Mouse (Mus musculus) layer of hippocampus, adult 18-20 months (tissue): Measurements from ENCODE around the gene Taf1b. TPM values are rescaled to one million over a fixed set of nuclear protein-coding genes. Genes with fewer than 3 reads are reported as not detected.
A peak's percentile ranks its signal among the peaks of the same experiment; 100 is the strongest.

Experiments
- DNase-seq, 2 experiments: peaks; one replicate each; pipeline ENCODE4 v3.0.0; 2022; ENCODE audit warnings: low spot score in 2 of 2
- total RNA-seq, 2 experiments: library from RNA; stranded (reverse); gene quantifications; 2 replicates each; pipeline ENCODE4 v1.2.3; 2021

The Taf1b gene
- total RNA-seq, 2 experiments from 2014 or later = 30.1 to 37.2 TPM

GRCm38 (mm10) chr12:24548885-24549284 is 50.7 kb downstream of the Taf1b start:
- DNase-seq = no peak

- no peak for DNase-seq
Measured at GRCm38 (mm10) chr12:24552531-24552930, 54.4 kb downstream of the Taf1b start.

GRCm38 (mm10) chr12:24555976-24556375 is 57.8 kb downstream of the Taf1b start:
- no peak for DNase-seq

GRCm38 (mm10) chr12:24563395-24563960 is 65.3 kb downstream of the Taf1b start:
- no peak for DNase-seq

GRCm38 (mm10) chr12:24565311-24565710 is 67.2 kb downstream of the Taf1b start:
- no peak for DNase-seq

GRCm38 (mm10) chr12:24567606-24568005 is 69.4 kb downstream of the Taf1b start:
- no peak for DNase-seq

GRCm38 (mm10) chr12:24571523-24572392 is 73.6 kb downstream of the Taf1b start, which contains the start of gene Grhl1:
Grhl1 (plus strand) TSS chr12:24572283.
- DNase-seq = peak; percentile 93 to 95

- DNase-seq = no peak
Measured at GRCm38 (mm10) chr12:24572421-24573274, 74.5 kb downstream of the Taf1b start.

- no peak for DNase-seq
Measured at GRCm38 (mm10) chr12:24573275-24573580, 75.1 kb downstream of the Taf1b start.

- DNase-seq = no peak
Measured at GRCm38 (mm10) chr12:24574870-24575269, 76.7 kb downstream of the Taf1b start.

- DNase-seq = no peak
Measured at GRCm38 (mm10) chr12:24580452-24580851, 82.3 kb downstream of the Taf1b start.

- peak; percentile 68 to 83 for DNase-seq
Measured at GRCm38 (mm10) chr12:24580996-24581683, 83.0 kb downstream of the Taf1b start.

- DNase-seq = no peak
Measured at GRCm38 (mm10) chr12:24583653-24584052, 85.5 kb downstream of the Taf1b start.

- peak in 1 of 2 experiments; percentile 59 for DNase-seq
Measured at GRCm38 (mm10) chr12:24584835-24585234, 86.7 kb downstream of the Taf1b start.

- DNase-seq = no peak
Measured at GRCm38 (mm10) chr12:24586193-24586592, 88.0 kb downstream of the Taf1b start.

- DNase-seq = no peak
Measured at GRCm38 (mm10) chr12:24590371-24590770, 92.2 kb downstream of the Taf1b start.

- DNase-seq = no peak
Measured at GRCm38 (mm10) chr12:24592055-24592454, 93.9 kb downstream of the Taf1b start.

GRCm38 (mm10) chr12:24592956-24593672 is 95.0 kb downstream of the Taf1b start:
- peak; percentile 77 to 78 for DNase-seq

- no peak for DNase-seq
Measured at GRCm38 (mm10) chr12:24597376-24597775, 99.2 kb downstream of the Taf1b start.

- DNase-seq = no peak
Measured at GRCm38 (mm10) chr12:24599366-24599895, 101.3 kb downstream of the Taf1b start.
